Mouse (Mus musculus) limb, embryonic 14.5 days (tissue): ENCODE measurements at regions not wholly inside any gene's neighbourhood (a gene's known extent, or its start where the extent isn't known, plus 50 kb on each side); places are given as distances from the start of the nearest gene placed in this dataset.
A peak's percentile ranks its signal among the peaks of the same experiment; 100 is the strongest.
"Not testable (repeated sequence)": the region's sequence is repeated elsewhere in the genome, so short reads cannot be mapped to it uniquely, and the experiment has no call there.

Experiments used
- ATAC-seq: fragments of 200-750 bp; cut with Nextera tagmentation; 2 replicates; pipeline ENCODE4 v1.8.0; 2017; ENCODE audit warnings: low read depth, moderate number of reproducible peaks, moderate TSS enrichment; ENCODE audit not compliant: low FRiP score
- DNase-seq: peaks from one replicate; pipeline ENCODE4 v3.0.0-alpha.2; 2015; ENCODE audit warnings: low spot score
- H3K27ac ChIP-seq: fragments of 300-500 bp; sonication (generic); replicated peaks from 2 replicates; pipeline ENCODE4 v1.5.1; 2014; ENCODE audit warnings: low read depth, mild to moderate bottlenecking, low read length, moderate library complexity, mixed read lengths
- H3K27me3 ChIP-seq: fragments of 300-500 bp; sonication (generic); 2 replicates; pipeline ENCODE4 v1.6.1; 2014; ENCODE audit warnings: low read length, mixed read lengths; ENCODE audit not compliant: control insufficient read depth, insufficient read depth
- H3K36me3 ChIP-seq: fragments of 300-500 bp; sonication (generic); 2 replicates; pipeline ENCODE4 v1.6.1; 2014; ENCODE audit warnings: mild to moderate bottlenecking, low read length, moderate library complexity, mixed read lengths; ENCODE audit not compliant: control insufficient read depth, insufficient read depth
- H3K4me1 ChIP-seq: fragments of 300-500 bp; sonication (generic); 2 replicates; pipeline ENCODE4 v1.6.1; 2014; ENCODE audit warnings: antibody characterized with exemption, low read length, mixed read lengths; ENCODE audit not compliant: control insufficient read depth, insufficient read depth
- H3K4me2 ChIP-seq: fragments of 300-500 bp; sonication (generic); replicated peaks from 2 replicates; pipeline ENCODE4 v1.6.1; 2014; ENCODE audit warnings: low read depth, mild to moderate bottlenecking, low read length, moderate library complexity; ENCODE audit not compliant: severe bottlenecking
- H3K4me3 ChIP-seq: fragments of 300-500 bp; sonication (generic); replicated peaks from 2 replicates; pipeline ENCODE4 v1.5.1; 2014; ENCODE audit warnings: low read length
- H3K9ac ChIP-seq: fragments of 300-500 bp; sonication (generic); 2 replicates; pipeline ENCODE4 v1.6.1; 2014; ENCODE audit warnings: mild to moderate bottlenecking, low read depth, low read length, moderate library complexity; ENCODE audit not compliant: severe bottlenecking
- H3K9me3 ChIP-seq: fragments of 300-500 bp; sonication (generic); 2 replicates; pipeline ENCODE4 v1.6.1; 2016; ENCODE audit warnings: low read length; ENCODE audit not compliant: control insufficient read depth
- POLR2A ChIP-seq: fragments of 200-500 bp; IDR thresholded peaks from 2 replicates; pipeline ENCODE4 v1.8.0; 2012; ENCODE audit warnings: inconsistent platforms, mild to moderate bottlenecking, moderate library complexity, borderline replicate concordance; ENCODE audit not compliant: insufficient read depth, insufficient read length; ENCODE audit errors: extremely low read depth
- WGBS: fragments of 180-500 bp; shearing (Covaris S2); extraction: QIAGEN DNeasy Blood & Tissue Kit; methylation state at CpG from one replicate; pipeline ENCODE4 v1.1.7; 2014; 5-methylcytosine and 5-hydroxymethylcytosine counted together

DNA sequence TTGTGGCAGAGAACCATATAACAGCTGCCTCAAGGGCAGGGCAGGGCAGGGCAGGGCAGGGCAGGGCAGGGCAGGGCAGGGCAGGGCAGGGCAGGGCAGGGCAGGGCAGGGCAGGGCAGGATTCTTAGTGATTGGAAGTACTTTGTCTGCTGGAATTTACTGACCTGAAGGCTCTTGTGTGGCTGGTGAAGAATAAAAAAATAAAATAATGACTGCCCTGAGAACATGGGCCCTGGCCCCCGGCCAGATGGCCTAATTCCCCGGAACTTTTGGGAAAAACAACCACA is 169.3 kb downstream of the Qk start:
- DNase-seq, H3K4me3 ChIP-seq, H3K9me3 ChIP-seq, H3K27me3 ChIP-seq, H3K4me2 ChIP-seq, H3K27ac ChIP-seq, H3K36me3 ChIP-seq, H3K4me1 ChIP-seq, ATAC-seq, H3K9ac ChIP-seq: not testable (repeated sequence)
- WGBS = 72% methylated on average over 2 of the region's 2 CpGs

DNA sequence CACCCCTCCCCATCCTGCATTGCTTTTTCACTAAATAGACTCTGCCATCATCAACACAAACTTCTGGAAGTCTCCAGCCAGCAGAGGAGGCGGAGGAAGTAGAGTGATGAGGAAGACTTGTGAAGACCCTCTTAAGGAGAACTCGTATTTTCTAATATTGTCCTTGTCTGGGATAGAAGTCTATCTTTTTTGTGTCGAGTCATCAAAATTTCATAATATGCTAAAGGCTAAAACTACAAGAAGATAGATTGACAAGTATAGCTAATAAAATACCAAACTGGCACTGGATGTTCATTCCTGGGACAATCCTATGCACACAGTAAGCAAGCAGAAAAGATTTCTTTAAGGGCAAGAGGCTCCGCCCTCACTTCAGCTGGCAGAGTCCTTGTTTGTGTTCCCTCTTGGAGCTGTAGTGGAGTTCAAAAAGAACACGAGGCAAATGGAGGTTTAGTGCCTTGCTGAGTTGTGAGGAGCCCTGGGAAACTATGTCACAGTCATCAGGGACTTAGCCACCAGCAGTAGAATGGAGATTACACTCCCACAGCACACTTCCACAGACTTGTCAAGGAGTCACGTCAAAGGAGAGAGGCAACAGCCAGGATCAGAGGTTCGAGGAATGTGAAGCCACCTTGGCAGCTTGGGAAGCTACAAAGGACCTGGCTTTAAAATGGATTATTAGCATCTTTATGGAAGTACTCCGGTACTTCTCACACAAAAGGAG is 169.8 kb downstream of the Qk start:
- H3K9ac ChIP-seq = no peak overlapping the region
- WGBS = 64% methylated on average over 8 of the region's 8 CpGs

DNA sequence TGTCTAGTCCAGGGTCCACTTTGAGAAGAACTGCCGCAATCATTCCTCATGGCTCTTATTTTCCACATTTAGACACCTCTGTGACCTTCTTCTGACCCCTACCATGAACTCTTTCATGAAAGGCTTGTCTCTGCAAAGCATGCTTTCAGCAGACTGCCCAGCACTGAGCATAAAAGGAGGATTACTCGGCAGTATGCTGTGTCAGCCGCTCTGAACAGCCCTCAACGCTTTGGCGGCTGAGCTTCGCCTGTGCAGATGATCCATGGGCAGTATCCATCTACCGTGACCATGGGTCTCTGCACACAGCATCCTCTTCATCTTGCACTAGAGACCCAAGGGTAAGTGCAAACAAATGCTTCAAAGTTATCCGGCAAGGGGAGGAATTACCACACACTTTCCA is 172.5 kb downstream of the Qk start:
- DNase-seq (no peak), ATAC-seq (no peak)
- H3K9ac ChIP-seq = no peak overlapping the region
- no peak for TF ChIP-seq POLR2A
- no peak overlapping the region for H3K4me2 ChIP-seq
- H3K4me3 ChIP-seq = no peak overlapping the region
- H3K4me1 ChIP-seq = no peaks in the 10 kb centered on the region
- no peaks in the 10 kb centered on the region for H3K9me3 ChIP-seq
- no peaks in the 10 kb centered on the region for H3K27me3 ChIP-seq
- no peak overlapping the region for H3K27ac ChIP-seq
- H3K36me3 ChIP-seq = no peaks in the 10 kb centered on the region
- 70% methylated on average over 8 of the region's 8 CpGs for WGBS

More for the DNA sequence above, 169.8 kb downstream of the Qk start:
- Histone ChIP-seq H3K4me1 (no peaks in the 10 kb centered on the region), H3K27ac (no peak overlapping the region), H3K4me3 (no peak overlapping the region), H3K4me2 (no peak overlapping the region), H3K36me3 (no peaks in the 10 kb centered on the region), H3K27me3 (no peaks in the 10 kb centered on the region), H3K9me3 (no peaks in the 10 kb centered on the region)
- ATAC-seq = no peak
- no peak for DNase-seq
- no peak for TF ChIP-seq POLR2A

DNA sequence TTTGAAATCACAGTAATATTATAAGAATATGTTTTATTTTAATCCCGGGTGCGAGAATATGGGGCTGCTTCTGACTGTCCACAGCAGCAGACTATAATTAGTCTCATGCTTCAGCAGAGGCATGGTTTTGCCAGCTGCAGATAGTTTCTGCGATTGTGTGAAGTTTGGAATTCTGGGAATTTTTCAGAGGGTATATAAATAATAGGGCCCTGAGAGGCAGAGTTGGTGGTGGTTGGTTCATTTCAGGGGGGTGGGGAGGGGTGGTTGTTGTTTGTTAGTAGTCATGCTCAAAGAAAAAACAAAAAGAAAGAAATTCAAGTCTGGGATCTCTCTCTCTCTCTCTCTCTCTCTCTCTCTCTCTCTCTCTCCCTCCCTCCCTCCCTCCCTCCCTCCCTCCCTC is 173.1 kb downstream of the Qk start:
- Histone ChIP-seq H3K9ac (no peak overlapping the region), H3K36me3 (no peaks in the 10 kb centered on the region), H3K9me3 (no peaks in the 10 kb centered on the region), H3K27ac (no peak overlapping the region), H3K4me2 (no peak overlapping the region), H3K27me3 (no peaks in the 10 kb centered on the region), H3K4me3 (no peak overlapping the region), H3K4me1 (no peaks in the 10 kb centered on the region)
- 70% methylated on average over 3 of the region's 3 CpGs for WGBS
- no peak for TF ChIP-seq POLR2A
- DNase-seq (no peak), ATAC-seq (no peak)

DNA sequence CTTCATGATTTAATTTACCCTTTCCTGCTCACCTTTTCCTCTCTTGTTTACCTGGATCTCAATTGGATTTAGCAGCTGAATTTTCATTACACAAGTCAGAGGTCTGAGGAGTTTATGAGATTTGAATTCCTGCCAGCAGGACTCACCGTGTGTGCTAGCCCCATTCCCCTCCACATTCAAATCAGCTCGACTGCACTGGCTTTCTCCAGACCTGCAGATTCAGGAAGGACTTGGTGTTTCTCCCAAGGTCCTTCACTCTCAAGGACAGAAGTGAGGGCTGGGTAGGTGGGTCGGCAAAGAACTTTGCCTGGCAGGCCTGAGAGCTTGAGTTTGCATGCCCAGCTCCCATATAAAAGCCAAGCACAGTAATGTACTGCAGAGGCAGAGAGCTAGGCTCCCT is 180.8 kb downstream of the Qk start:
- ATAC-seq (no peak), DNase-seq (peak; percentile 47)
- no peak overlapping the region for H3K4me3 ChIP-seq
- TF ChIP-seq POLR2A = no peak
- no peaks in the 10 kb centered on the region for H3K36me3 ChIP-seq
- no peak overlapping the region for H3K4me2 ChIP-seq
- H3K27ac ChIP-seq = no peak overlapping the region
- no peak overlapping the region for H3K9ac ChIP-seq
- no peaks in the 10 kb centered on the region for H3K9me3 ChIP-seq
- 0 out of 2 replicates have a peak, but pooled peaks cover 2% of the 10 kb centered on the region for H3K4me1 ChIP-seq
- H3K27me3 ChIP-seq = no peaks in the 10 kb centered on the region
- 21% methylated on average over 3 of the region's 3 CpGs for WGBS

DNA sequence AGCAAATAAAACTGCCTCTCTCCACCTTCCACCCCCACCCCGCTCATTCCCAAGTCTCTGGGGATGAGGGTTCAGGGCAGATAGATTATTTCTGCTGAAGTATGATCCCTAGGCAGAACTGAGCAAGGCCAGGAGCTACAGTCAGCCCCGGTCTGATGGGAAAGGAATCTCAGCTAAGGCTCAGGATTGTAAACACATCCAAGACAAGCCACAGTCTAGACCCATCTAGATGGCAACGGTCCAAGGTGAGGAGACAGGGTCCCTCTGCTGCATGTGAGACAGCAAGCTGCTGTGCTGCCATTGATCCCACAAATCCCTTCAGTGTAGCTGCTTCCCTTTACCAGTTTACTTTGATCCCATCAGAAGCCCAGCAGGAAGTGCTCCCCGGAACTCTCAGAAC is 181.3 kb downstream of the Qk start:
- DNase-seq = no peak
- no peak overlapping the region for H3K27ac ChIP-seq
- 56% methylated on average over 4 of the region's 4 CpGs for WGBS
- no peak overlapping the region for H3K4me2 ChIP-seq
- no peak overlapping the region for H3K9ac ChIP-seq
- H3K4me1 ChIP-seq = 0 out of 2 replicates have a peak, but pooled peaks cover 2% of the 10 kb centered on the region
- H3K36me3 ChIP-seq = no peaks in the 10 kb centered on the region
- no peaks in the 10 kb centered on the region for H3K9me3 ChIP-seq
- H3K27me3 ChIP-seq = no peaks in the 10 kb centered on the region
- TF ChIP-seq POLR2A = no peak
- no peak overlapping the region for H3K4me3 ChIP-seq
- ATAC-seq = no peak
